Comparison of ENCODE assay signal across 8 mouse cellular contexts in genomic region chr1:138842315-138842714, GRCm38 (mm10). TPM values are rescaled to one million over a fixed set of nuclear protein-coding genes. Genes with fewer than 3 reads are reported as not detected.
DNase-seq lines count a peak whose midpoint lies in the region; ATAC-seq lines count a peak whose summit lies in the region.

No protein-coding gene starts in this region.

- no peaks in the 10 kb centered on the region for H3K9me3 ChIP-seq in forebrain, embryonic 13.5 days (replicated peaks)
- H3K9me3 ChIP-seq in limb, embryonic 13.5 days, result no peaks in the 10 kb centered on the region

- WGBS in forebrain, embryonic 13.5 days, result 0% methylated on average over 8 of the region's 8 CpGs
- WGBS in limb, embryonic 13.5 days, result under 1% methylated on average over 8 of the region's 8 CpGs

- peak; percentile 70 for ATAC-seq in forebrain, embryonic 13.5 days
- peak; percentile 54; the same call in 1 of the 2 replicates for ATAC-seq in limb, embryonic 13.5 days (ENCODE audit: low FRiP score, low read depth)

- peak overlapping the region; percentile 56 for H3K4me3 ChIP-seq in forebrain, embryonic 13.5 days
- H3K4me3 ChIP-seq in limb, embryonic 13.5 days, result peak overlapping the region; percentile 71

- H3K4me1 ChIP-seq in forebrain, embryonic 13.5 days, result peaks cover 55% of the 10 kb centered on the region
- peaks cover 40% of the 10 kb centered on the region for H3K4me1 ChIP-seq in limb, embryonic 13.5 days

- H3K27me3 ChIP-seq in forebrain, embryonic 13.5 days, result peaks cover 72% of the 10 kb centered on the region
- peaks cover 52% of the 10 kb centered on the region for H3K27me3 ChIP-seq in limb, embryonic 13.5 days
- H3K27me3 ChIP-seq in splenic B cell, adult 2 months (ENCODE audit: control insufficient read depth, insufficient read depth, low read length, poor library complexity, severe bottlenecking), result peaks cover 4% of the 10 kb centered on the region

- no peaks in the 10 kb centered on the region for H3K36me3 ChIP-seq in forebrain, embryonic 13.5 days (ENCODE audit: poor library complexity, severe bottlenecking)
- H3K36me3 ChIP-seq in limb, embryonic 13.5 days, result no peaks in the 10 kb centered on the region
- H3K36me3 ChIP-seq in splenic B cell, adult 2 months (ENCODE audit: control insufficient read depth, insufficient read depth, low read length, poor library complexity, severe bottlenecking), result no peaks in the 10 kb centered on the region

- H3K4me2 ChIP-seq in forebrain, embryonic 13.5 days, result peak overlapping the region; percentile 74
- peak overlapping the region; percentile 81 for H3K4me2 ChIP-seq in limb, embryonic 13.5 days (replicated peaks)

- peak overlapping the region; percentile 74 for H3K9ac ChIP-seq in forebrain, embryonic 13.5 days
- H3K9ac ChIP-seq in limb, embryonic 13.5 days, result peak overlapping the region; percentile 93

- peak overlapping the region; percentile 87 for H3K27ac ChIP-seq in forebrain, embryonic 13.5 days
- H3K27ac ChIP-seq in limb, embryonic 13.5 days, result peak overlapping the region; percentile 92

- DNase-seq in ovary, postnatal 36 days (ENCODE audit: low spot score), result peak; percentile 33
- no peak for DNase-seq in ovary, adult 18-20 months (ENCODE audit: low spot score)
- peak; percentile 32 for DNase-seq in splenic B cell, adult 2 months (ENCODE audit: low read depth, low spot score)
- DNase-seq in layer of hippocampus, adult 9-10 months (ENCODE audit: low spot score), result no peak
- DNase-seq in urinary bladder, adult 2 months (ENCODE audit: low spot score), result no peak
- DNase-seq in urinary bladder, adult 18-20 months (ENCODE audit: low spot score in 2 of 2), result no peak

RNA-seq across cellular contexts. Expression of gene Lhx9, which starts 6.1 kb away (rescaled TPM):
- polyA plus RNA-seq in forebrain, embryonic 13.5 days (2015; fragmentation: Nextera tagmentation; extraction: Ambion mirVana), result 32.7 and 35.8 TPM in 2 replicates
- polyA plus RNA-seq in limb, embryonic 13.5 days (2015; fragmentation: Nextera tagmentation; extraction: Ambion mirVana), result 34.5 and 40.2 TPM in 2 replicates
- 0.03 TPM in 1 of 2 replicates, not detected in the other for polyA plus RNA-seq in urinary bladder, adult 2 months (2012; rRNA removed)

RNA-seq across cellular contexts. Expression of gene 2310009B15Rik, which starts 14.3 kb away (rescaled TPM):
- 51.7 and 53.0 TPM in 2 replicates for polyA plus RNA-seq in forebrain, embryonic 13.5 days (2015; fragmentation: Nextera tagmentation; extraction: Ambion mirVana)
- 44.1 and 46.0 TPM in 2 replicates for polyA plus RNA-seq in limb, embryonic 13.5 days (2015; fragmentation: Nextera tagmentation; extraction: Ambion mirVana)
- 23.7 and 27.9 TPM in 2 replicates for polyA plus RNA-seq in urinary bladder, adult 2 months (2012; rRNA removed)

Comparison
In these comparisons a context has a peak if more than half of its experiments do, and no peak if none do; other contexts are left out.
1. DNase-seq: peak in ovary, postnatal 36 days (single experiment) and splenic B cell, adult 2 months (single experiment); none in ovary, adult 18-20 months (single experiment), layer of hippocampus, adult 9-10 months (single experiment), urinary bladder, adult 2 months (single experiment) and urinary bladder, adult 18-20 months (0 of 2).
2. RNA of gene Lhx9, which starts 6.1 kb away (polyA plus RNA-seq): 34.5 to 40.2 TPM in limb, embryonic 13.5 days and 32.7 to 35.8 TPM in forebrain, embryonic 13.5 days; 0.03 TPM in urinary bladder, adult 2 months; every median in the first group is over 10 times any median in the second.